Mouse (Mus musculus) neural tube, embryonic 12.5 days (tissue): Measurements from ENCODE around the gene Cass4. TPM values are rescaled to one million over a fixed set of nuclear protein-coding genes. Genes with fewer than 3 reads are reported as not detected.
A peak's percentile ranks its signal among the peaks of the same experiment; 100 is the strongest.

Experiments used
- ATAC-seq: fragments of 200-750 bp; cut with Nextera tagmentation; 2 replicates; pipeline ENCODE4 v1.8.0; 2017; ENCODE audit warnings: low read depth, mild to moderate bottlenecking, moderate TSS enrichment, moderate library complexity; ENCODE audit not compliant: low FRiP score
- H3K27ac ChIP-seq: fragments of 300-500 bp; sonication (generic); 2 replicates; pipeline ENCODE4 v1.5.1; 2016
- H3K27me3 ChIP-seq: fragments of 300-500 bp; sonication (generic); replicated peaks from 2 replicates; pipeline ENCODE4 v1.6.1; 2016; ENCODE audit warnings: mild to moderate bottlenecking
- H3K36me3 ChIP-seq: fragments of 300-500 bp; sonication (generic); 2 replicates; pipeline ENCODE4 v1.6.1; 2016; ENCODE audit warnings: mild to moderate bottlenecking
- H3K4me1 ChIP-seq: fragments of 300-500 bp; sonication (generic); 2 replicates; pipeline ENCODE4 v1.6.1; 2016
- H3K4me2 ChIP-seq: fragments of 300-500 bp; sonication (generic); replicated peaks from 2 replicates; pipeline ENCODE4 v1.6.1; 2016; ENCODE audit warnings: mild to moderate bottlenecking
- H3K4me3 ChIP-seq: fragments of 300-500 bp; sonication (generic); 2 replicates; pipeline ENCODE4 v1.5.1; 2016
- H3K9ac ChIP-seq: fragments of 300-500 bp; sonication (generic); 2 replicates; pipeline ENCODE4 v1.6.1; 2016; ENCODE audit warnings: mild to moderate bottlenecking
- H3K9me3 ChIP-seq: fragments of 300-500 bp; sonication (generic); 2 replicates; pipeline ENCODE4 v1.6.1; 2016; ENCODE audit warnings: mild to moderate bottlenecking
- WGBS: fragments of 180-500 bp; shearing (Covaris S2); methylation state at CpG from one replicate; pipeline ENCODE4 v1.1.7; 2016; 5-methylcytosine and 5-hydroxymethylcytosine counted together
- polyA plus RNA-seq: library from polyadenylated mRNA; unstranded; fragments of >200 nt; fragmentation: Nextera tagmentation; extraction: Ambion mirVana; gene quantifications from 2 replicates; pipeline ENCODE4 v1.2.1, GENCODE M21; 2016

Gene Cass4
- polyA plus RNA-seq, 1 experiment from 2014 or later = 0.43 TPM

DNA sequence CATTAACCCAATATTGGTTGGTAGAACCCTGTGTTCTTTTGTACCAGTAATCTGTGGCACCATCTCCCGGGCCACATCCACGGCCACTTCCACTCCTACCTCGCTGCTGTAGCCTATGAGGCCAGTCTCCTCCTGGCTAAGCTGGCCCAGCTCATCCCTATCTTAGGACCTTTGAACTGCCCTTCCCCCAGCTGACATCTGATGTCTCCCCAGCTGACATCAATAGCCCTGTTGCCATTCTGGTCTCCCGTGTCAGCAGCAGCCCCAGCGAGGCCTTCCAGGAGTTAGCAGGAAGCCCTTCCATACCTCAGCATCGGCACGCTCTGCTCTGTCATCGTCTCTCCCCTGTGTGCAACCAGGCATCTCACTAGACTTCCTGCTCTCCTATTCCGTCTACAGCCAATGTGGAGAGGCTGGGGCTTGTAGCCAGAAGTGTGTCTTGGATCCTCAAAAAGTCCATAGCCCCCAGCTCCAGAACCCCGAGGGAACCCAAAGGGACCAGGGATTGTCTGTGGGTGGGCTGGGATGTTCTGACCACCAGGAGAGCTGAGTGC lies 83.2 kb downstream of the Cass4 start:
- no peak overlapping the region for H3K4me3 ChIP-seq
- H3K9ac ChIP-seq = 0 out of 2 replicates have a peak overlapping the region, but pooled peaks have one; percentile 17
- no peaks in the 10 kb centered on the region for H3K36me3 ChIP-seq
- no peak for ATAC-seq
- H3K27ac ChIP-seq = no peak overlapping the region
- H3K4me1 ChIP-seq = no peaks in the 10 kb centered on the region
- WGBS = 46% methylated on average over 10 of the region's 10 CpGs
- H3K27me3 ChIP-seq = no peaks in the 10 kb centered on the region
- no peak overlapping the region for H3K4me2 ChIP-seq
- H3K9me3 ChIP-seq = no peaks in the 10 kb centered on the region

DNA sequence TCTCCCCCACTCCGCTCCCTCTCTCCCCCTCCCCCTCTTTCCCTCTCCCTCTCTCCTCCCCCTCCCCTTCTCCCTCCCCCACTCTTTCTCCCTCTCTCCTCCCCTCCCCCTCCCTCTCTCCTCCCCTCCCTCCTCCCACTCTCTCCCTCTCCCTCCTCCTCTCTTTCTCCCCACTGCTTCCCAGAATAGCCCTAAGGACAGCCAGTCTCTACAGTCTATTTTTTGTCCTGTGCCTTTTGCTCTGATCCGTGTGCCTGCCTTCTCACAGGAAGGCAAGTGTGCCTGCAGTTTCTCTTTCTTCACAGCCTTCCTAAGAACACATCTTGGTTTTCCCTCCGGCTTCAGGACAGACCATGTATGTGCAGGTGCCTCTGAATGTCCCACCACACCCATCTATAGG lies 83.8 kb downstream of the Cass4 start:
- no peaks in the 10 kb centered on the region for H3K4me1 ChIP-seq
- H3K27ac ChIP-seq = no peak overlapping the region
- H3K36me3 ChIP-seq = no peaks in the 10 kb centered on the region
- H3K9me3 ChIP-seq = no peaks in the 10 kb centered on the region
- H3K4me2 ChIP-seq = no peak overlapping the region
- H3K9ac ChIP-seq = 0 out of 2 replicates have a peak overlapping the region, but pooled peaks have one; percentile 17
- WGBS = 37% methylated on average over 3 of the region's 3 CpGs
- H3K4me3 ChIP-seq = no peak overlapping the region
- H3K27me3 ChIP-seq = no peaks in the 10 kb centered on the region
- no peak for ATAC-seq

DNA sequence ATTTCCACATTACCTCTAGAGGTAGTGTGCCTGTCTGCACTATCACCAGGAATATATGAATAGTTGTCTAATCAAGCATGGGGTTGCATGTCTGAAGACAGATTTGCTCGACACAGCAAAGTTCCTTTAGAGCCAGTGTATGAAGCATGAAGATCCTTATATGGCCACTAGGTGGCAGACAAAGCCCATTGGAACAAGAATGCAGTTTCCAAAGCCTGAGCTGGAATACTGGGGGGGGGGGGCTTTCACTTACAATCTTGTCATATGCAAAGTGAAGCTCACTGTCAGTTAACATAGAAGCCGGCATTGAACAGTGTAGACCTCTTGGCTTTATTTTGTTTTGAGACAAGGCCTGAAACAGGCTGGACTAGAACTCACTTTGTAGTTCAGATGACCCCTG lies 84.3 kb downstream of the Cass4 start:
- Histone ChIP-seq H3K27ac (no peak overlapping the region), H3K4me2 (no peak overlapping the region)

DNA sequence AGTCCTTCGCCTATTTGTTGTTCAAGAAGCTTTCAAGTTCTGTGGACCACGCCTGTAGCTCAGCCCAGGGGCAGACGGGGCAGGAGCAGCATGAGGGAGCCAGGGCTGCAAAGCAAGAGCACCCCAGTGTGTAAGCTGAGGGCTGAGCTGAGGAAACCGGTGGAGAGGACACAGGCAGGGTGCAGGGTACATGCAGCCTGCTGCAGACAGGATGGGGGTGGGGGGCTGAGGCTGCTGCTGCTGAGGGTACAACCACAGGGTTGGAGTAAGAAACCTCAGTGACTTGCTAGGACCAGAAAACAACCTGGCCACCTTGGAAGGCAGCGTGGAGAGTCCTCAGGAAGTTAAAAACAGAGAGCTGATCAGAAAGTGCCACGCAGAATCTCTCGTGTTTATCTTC lies 86.7 kb downstream of the Cass4 start:
- Histone ChIP-seq H3K4me1 (no peaks in the 10 kb centered on the region), H3K4me2 (no peak overlapping the region)
- 70% methylated on average over 7 of the region's 7 CpGs for WGBS

More for the DNA sequence above, 84.3 kb downstream of the Cass4 start:
- H3K36me3 ChIP-seq = no peaks in the 10 kb centered on the region
- 5% methylated on average over 2 of the region's 2 CpGs for WGBS
- no peaks in the 10 kb centered on the region for H3K27me3 ChIP-seq
- no peak overlapping the region for H3K9ac ChIP-seq
- no peak overlapping the region for H3K4me3 ChIP-seq
- ATAC-seq = no peak
- H3K4me1 ChIP-seq = no peaks in the 10 kb centered on the region
- no peaks in the 10 kb centered on the region for H3K9me3 ChIP-seq

DNA sequence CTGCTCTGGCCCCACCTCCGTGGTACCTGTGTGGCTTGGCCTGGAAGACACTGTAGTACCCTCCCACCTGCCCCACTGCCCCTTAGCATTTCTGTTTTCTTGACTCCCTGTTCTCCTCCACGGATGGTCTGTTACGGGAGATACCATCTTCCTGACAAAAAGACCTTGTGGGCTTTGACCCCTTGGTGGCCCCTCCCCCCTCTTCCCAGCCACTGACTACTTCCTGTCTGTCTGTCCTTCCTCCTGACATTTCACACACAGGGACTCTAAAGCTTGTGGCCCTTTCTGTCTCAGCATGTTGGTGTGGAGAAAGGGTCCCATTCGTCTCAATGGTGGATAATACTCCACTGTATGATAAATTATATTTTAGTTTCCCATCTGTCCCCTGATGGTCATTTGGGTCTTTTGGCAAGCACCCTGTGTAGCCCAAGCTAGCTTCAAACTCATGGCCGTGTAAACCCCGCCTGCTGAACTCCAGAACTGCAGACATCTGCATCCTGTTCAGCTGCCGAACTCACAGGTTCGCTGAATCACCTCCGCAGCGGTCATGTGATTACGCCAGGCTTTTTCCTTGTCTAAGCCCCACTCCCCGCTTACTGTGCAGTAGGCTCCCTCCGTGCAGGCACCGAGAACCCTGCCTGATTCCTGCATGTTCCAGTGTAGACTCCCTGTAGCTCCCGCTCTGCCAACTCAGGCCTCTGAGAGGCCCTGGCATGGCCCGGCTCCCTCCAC lies 88.2 kb downstream of the Cass4 start:
- no peaks in the 10 kb centered on the region for H3K9me3 ChIP-seq
- 89% methylated on average over 16 of the region's 16 CpGs for WGBS

More for the DNA sequence above, 86.7 kb downstream of the Cass4 start:
- Histone ChIP-seq H3K9me3 (no peaks in the 10 kb centered on the region), H3K27ac (no peak overlapping the region), H3K36me3 (no peaks in the 10 kb centered on the region), H3K4me3 (no peak overlapping the region), H3K9ac (no peak overlapping the region), H3K27me3 (no peaks in the 10 kb centered on the region)
- no peak for ATAC-seq

More for the DNA sequence above, 88.2 kb downstream of the Cass4 start:
- Histone ChIP-seq H3K9ac (no peak overlapping the region), H3K4me2 (no peak overlapping the region), H3K36me3 (no peaks in the 10 kb centered on the region), H3K27me3 (no peaks in the 10 kb centered on the region), H3K4me3 (no peak overlapping the region), H3K27ac (no peak overlapping the region), H3K4me1 (no peaks in the 10 kb centered on the region)
- ATAC-seq = no peak

Other genes starting within 250 kb of the Cass4 start
- not detected in 2 replicates for gene Mc3r, start 145.3 kb upstream of the Cass4 start, polyA plus RNA-seq
- gene Fam210b, start 48.2 kb upstream of the Cass4 start, polyA plus RNA-seq = 31.0 and 35.6 TPM in 2 replicates
- gene Aurka, start 23.3 kb upstream of the Cass4 start, polyA plus RNA-seq = 84.6 and 87.3 TPM in 2 replicates
- gene Cstf1, start 23.1 kb upstream of the Cass4 start, polyA plus RNA-seq = 37.7 and 38.9 TPM in 2 replicates
- gene Rtf2, start 46.8 kb downstream of the Cass4 start, polyA plus RNA-seq = 102 and 105 TPM in 2 replicates
- gene Gcnt7, start 64.8 kb downstream of the Cass4 start, polyA plus RNA-seq = 1.5 and 2.0 TPM in 2 replicates
- 0.51 TPM in 1 of 2 replicates, not detected in the other for gene Fam209, start 78.7 kb downstream of the Cass4 start, polyA plus RNA-seq
- gene Tfap2c, start 155.8 kb downstream of the Cass4 start, polyA plus RNA-seq = 1.0 and 1.1 TPM in 2 replicates